Mouse (Mus musculus) lung, postnatal 0 days (tissue): ENCODE measurements around the gene Ccr9.

Source experiments
- CTCF ChIP-seq: IDR thresholded peaks from 2 replicates; pipeline ENCODE4 v1.5.1; 2016; ENCODE audit warnings: antibody characterized with exemption, mild to moderate bottlenecking
- EP300 ChIP-seq: IDR thresholded peaks from 2 replicates; pipeline ENCODE4 v1.6.1; 2016; ENCODE audit warnings: antibody characterized with exemption, mild to moderate bottlenecking, control low read depth

- no peak for TF ChIP-seq EP300
- no peak for TF ChIP-seq CTCF
Measured at GRCm38 (mm10) chr9:123808583-123808982, 130.3 kb downstream of the Ccr9 start.
